Mouse (Mus musculus): ENCODE measurements around the gene Gpam.

- no peak for TF ChIP-seq GATA1 (IDR thresholded peaks at IDR 0.05; ENCODE audit: borderline replicate concordance, low read length)
- no peak for TF ChIP-seq FLI1 (IDR thresholded peaks at IDR 0.05; ENCODE audit: low read length)
These were observed 41.2 kb downstream of the Gpam start for GRCm38 (mm10) chr19:55085857-55086185.

Data from megakaryocyte, embryonic 14.5 days (primary cell).